Mouse (Mus musculus) stomach, embryonic 15.5 days (tissue): ENCODE data around the gene Rgl2. TPM values are rescaled to one million over a fixed set of nuclear protein-coding genes. Genes with fewer than 3 reads are reported as not detected.

Experiments
- ATAC-seq: fragments of 200-750 bp; cut with Nextera tagmentation; 2 replicates; pipeline ENCODE4 v1.8.0; 2017; ENCODE audit warnings: low read depth, moderate number of reproducible peaks, moderate TSS enrichment; ENCODE audit not compliant: insufficient read depth, low FRiP score
- H3K27ac ChIP-seq: fragments of 300-500 bp; sonication (generic); 2 replicates; pipeline ENCODE4 v1.5.1; 2015; ENCODE audit warnings: mild to moderate bottlenecking, inconsistent platforms
- H3K27me3 ChIP-seq: fragments of 300-500 bp; sonication (generic); replicated peaks from 2 replicates; pipeline ENCODE4 v1.6.1; 2015; ENCODE audit warnings: inconsistent platforms
- H3K36me3 ChIP-seq: fragments of 300-500 bp; sonication (generic); 2 replicates; pipeline ENCODE4 v1.6.1; 2015; ENCODE audit warnings: inconsistent platforms
- H3K4me1 ChIP-seq: fragments of 300-500 bp; sonication (generic); 2 replicates; pipeline ENCODE4 v1.6.1; 2015; ENCODE audit warnings: inconsistent platforms
- H3K4me2 ChIP-seq: fragments of 300-500 bp; sonication (generic); 2 replicates; pipeline ENCODE4 v1.6.1; 2015; ENCODE audit warnings: mild to moderate bottlenecking, inconsistent platforms
- H3K4me3 ChIP-seq: fragments of 300-500 bp; sonication (generic); replicated peaks from 2 replicates; pipeline ENCODE4 v1.5.1; 2015; ENCODE audit warnings: inconsistent platforms
- H3K9ac ChIP-seq: fragments of 300-500 bp; sonication (generic); 2 replicates; pipeline ENCODE4 v1.6.1; 2015; ENCODE audit warnings: inconsistent platforms
- H3K9me3 ChIP-seq: fragments of 300-500 bp; sonication (generic); 2 replicates; pipeline ENCODE4 v1.6.1; 2016; ENCODE audit warnings: inconsistent platforms
- WGBS: fragments of 180-500 bp; shearing (Covaris S2); methylation state at CpG from one replicate; pipeline ENCODE4 v1.1.7; 2015; 5-methylcytosine and 5-hydroxymethylcytosine counted together
- polyA plus RNA-seq: library from polyadenylated mRNA; unstranded; fragments of >200 nt; fragmentation: Nextera tagmentation; extraction: Ambion mirVana; gene quantifications from 2 replicates; pipeline ENCODE4 v1.2.1, GENCODE M21; 2015

The Rgl2 gene
- polyA plus RNA-seq, 1 experiment from 2014 or later, result 38.5 TPM

GRCm38 (mm10) chr17:33930280-33931158 is 1.2 kb downstream of the Rgl2 start:
- under 1% methylated on average over 40 of the region's 45 CpGs for WGBS
- Histone ChIP-seq H3K9me3 (no peaks in the 10 kb centered on the region), H3K36me3 (peaks cover 4% of the 10 kb centered on the region; the same call in 1 of the 2 replicates), H3K27ac (peak overlapping the region; percentile 98), H3K4me1 (peaks cover 17% of the 10 kb centered on the region), H3K4me3 (peak overlapping the region; percentile 81), H3K27me3 (no peaks in the 10 kb centered on the region), H3K4me2 (peak overlapping the region; percentile 95), H3K9ac (peak overlapping the region; percentile 68)
- peak; percentile 28; the same call in 1 of the 2 replicates for ATAC-seq

- ATAC-seq, result no peak
- Histone ChIP-seq H3K4me2 (peak overlapping the region; percentile 95), H3K36me3 (0 out of 2 replicates have a peak, but pooled peaks cover 7% of the 10 kb centered on the region), H3K4me3 (peak overlapping the region; percentile 81), H3K9ac (0 out of 2 replicates have a peak overlapping the region, but pooled peaks have one; percentile 10), H3K27me3 (no peaks in the 10 kb centered on the region), H3K27ac (peak overlapping the region; percentile 98), H3K4me1 (peaks cover 17% of the 10 kb centered on the region), H3K9me3 (no peaks in the 10 kb centered on the region)
- 41% methylated on average over 18 of the region's 18 CpGs for WGBS
Measured at GRCm38 (mm10) chr17:33931159-33931866, 2.0 kb downstream of the Rgl2 start.

- no peak overlapping the region for H3K27ac ChIP-seq
- H3K9me3 ChIP-seq, result no peaks in the 10 kb centered on the region
- ATAC-seq, result no peak
- H3K9ac ChIP-seq, result no peak overlapping the region
- peaks cover 17% of the 10 kb centered on the region for H3K4me1 ChIP-seq
- no peak overlapping the region for H3K4me3 ChIP-seq
- no peaks in the 10 kb centered on the region for H3K27me3 ChIP-seq
- 94% methylated on average over 11 of the region's 11 CpGs for WGBS
- H3K36me3 ChIP-seq, result peaks cover 8% of the 10 kb centered on the region; the same call in 1 of the 2 replicates
- H3K4me2 ChIP-seq, result no peak overlapping the region
Measured at GRCm38 (mm10) chr17:33931947-33932346, 2.6 kb downstream of the Rgl2 start.

GRCm38 (mm10) chr17:33932448-33932847 is 3.1 kb downstream of the Rgl2 start:
- no peak for ATAC-seq
- Histone ChIP-seq H3K36me3 (peaks cover 13% of the 10 kb centered on the region), H3K4me1 (peaks cover 17% of the 10 kb centered on the region), H3K4me2 (no peak overlapping the region), H3K27ac (no peak overlapping the region), H3K4me3 (no peak overlapping the region), H3K9me3 (no peaks in the 10 kb centered on the region), H3K9ac (no peak overlapping the region), H3K27me3 (no peaks in the 10 kb centered on the region)
- 91% methylated on average over 14 of the region's 14 CpGs for WGBS

- Histone ChIP-seq H3K4me1 (peaks cover 17% of the 10 kb centered on the region), H3K4me3 (no peak overlapping the region), H3K4me2 (no peak overlapping the region), H3K9ac (no peak overlapping the region), H3K36me3 (peaks cover 15% of the 10 kb centered on the region), H3K27me3 (no peaks in the 10 kb centered on the region), H3K9me3 (no peaks in the 10 kb centered on the region), H3K27ac (no peak overlapping the region)
- no peak for ATAC-seq
- 91% methylated on average over 15 of the region's 15 CpGs for WGBS
Measured at GRCm38 (mm10) chr17:33932970-33933369, 3.6 kb downstream of the Rgl2 start.

- Histone ChIP-seq H3K4me2 (no peak overlapping the region), H3K9ac (no peak overlapping the region), H3K27ac (no peak overlapping the region), H3K4me1 (peaks cover 20% of the 10 kb centered on the region), H3K27me3 (no peaks in the 10 kb centered on the region), H3K9me3 (no peaks in the 10 kb centered on the region), H3K36me3 (peaks cover 20% of the 10 kb centered on the region), H3K4me3 (no peak overlapping the region)
- WGBS, result 80% methylated on average over 21 of the region's 21 CpGs
- ATAC-seq, result no peak
Measured at GRCm38 (mm10) chr17:33935422-33936055, 6.2 kb downstream of the Rgl2 start.

- 79% methylated on average over 15 of the region's 15 CpGs for WGBS
- H3K4me2 ChIP-seq, result no peak overlapping the region
- no peaks in the 10 kb centered on the region for H3K27me3 ChIP-seq
- H3K4me3 ChIP-seq, result no peak overlapping the region
- ATAC-seq, result no peak
- H3K9ac ChIP-seq, result no peak overlapping the region
- H3K36me3 ChIP-seq, result peaks cover 20% of the 10 kb centered on the region
- no peak overlapping the region for H3K27ac ChIP-seq
- no peaks in the 10 kb centered on the region for H3K9me3 ChIP-seq
- H3K4me1 ChIP-seq, result peaks cover 23% of the 10 kb centered on the region
Measured at GRCm38 (mm10) chr17:33936993-33937392, 7.7 kb downstream of the Rgl2 start.

- peak overlapping the region; percentile 89; the same call in 1 of the 2 replicates for H3K4me3 ChIP-seq
- H3K27ac ChIP-seq, result no peak overlapping the region
- no peaks in the 10 kb centered on the region for H3K27me3 ChIP-seq
- H3K4me1 ChIP-seq, result peaks cover 24% of the 10 kb centered on the region
- H3K9me3 ChIP-seq, result no peaks in the 10 kb centered on the region
- H3K4me2 ChIP-seq, result peak overlapping the region; percentile 94
- peaks cover 23% of the 10 kb centered on the region for H3K36me3 ChIP-seq
- no peak overlapping the region for H3K9ac ChIP-seq
- ATAC-seq, result no peak
- 75% methylated on average over 11 of the region's 11 CpGs for WGBS
Measured at GRCm38 (mm10) chr17:33938783-33939182, 9.4 kb downstream of the Rgl2 start.

GRCm38 (mm10) chr17:33940206-33940805 is 11.0 kb downstream of the Rgl2 start, which contains the start of the genes Pfdn6 and Wdr46:
Gene Pfdn6, minus strand, starts transcription at chr17:33940343.
Gene Wdr46, plus strand, starts transcription at chr17:33940660.
- Histone ChIP-seq H3K9me3 (no peaks in the 10 kb centered on the region), H3K4me2 (peak within 1 kb of the TSS; percentile 94), H3K27ac (peak within 1 kb of the TSS; percentile 78), H3K27me3 (no peaks in the 10 kb centered on the region), H3K4me1 (peaks cover 24% of the 10 kb centered on the region), H3K4me3 (peak within 1 kb of the TSS; percentile 89), H3K36me3 (peaks cover 31% of the 10 kb centered on the region), H3K9ac (peak within 1 kb of the TSS; percentile 82)
- peak; percentile 90 for ATAC-seq
- WGBS, result under 1% methylated on average over 36 of the region's 36 CpGs

- Histone ChIP-seq H3K4me1 (peaks cover 24% of the 10 kb centered on the region), H3K27me3 (no peaks in the 10 kb centered on the region), H3K9me3 (no peaks in the 10 kb centered on the region), H3K27ac (no peak overlapping the region), H3K36me3 (peaks cover 25% of the 10 kb centered on the region), H3K4me3 (peak overlapping the region; percentile 89), H3K9ac (peak overlapping the region; percentile 82), H3K4me2 (peak overlapping the region; percentile 94)
- whole genome bisulfite sequencing, result 2% methylated on average over 26 of the region's 26 CpGs
- no peak for ATAC-seq
Measured at GRCm38 (mm10) chr17:33940981-33941380, 11.6 kb downstream of the Rgl2 start.

- 48% methylated on average over 19 of the region's 19 CpGs for WGBS
Measured at GRCm38 (mm10) chr17:33941381-33941780, 12.0 kb downstream of the Rgl2 start.

More at GRCm38 (mm10) chr17:33941381-33941780, 12.0 kb downstream of the Rgl2 start:
- H3K27ac ChIP-seq, result no peak overlapping the region
- H3K4me1 ChIP-seq, result peaks cover 24% of the 10 kb centered on the region
- H3K9me3 ChIP-seq, result no peaks in the 10 kb centered on the region
- peak overlapping the region; percentile 94 for H3K4me2 ChIP-seq
- H3K36me3 ChIP-seq, result peaks cover 25% of the 10 kb centered on the region
- H3K9ac ChIP-seq, result peak overlapping the region; percentile 82
- H3K27me3 ChIP-seq, result no peaks in the 10 kb centered on the region
- H3K4me3 ChIP-seq, result peak overlapping the region; percentile 89
- no peak for ATAC-seq
